13 mouse cellular contexts compared by ENCODE assay signal in genomic region chr10:26884949-26885348, GRCm38 (mm10).
A peak's percentile ranks its signal among the peaks of the same experiment; 100 is the strongest.
DNase-seq lines count a peak whose midpoint lies in the region.
"Had no signal": no experiment of that assay in that cellular context is flagged by ENCODE, and none has a peak within 500 bp of the region (broad histone marks: within the 10 kb centered on the region; RNA-seq: fewer than 3 reads in every experiment).

No protein-coding gene starts in this region.

- intact Hi-C loops in left cerebral cortex, postnatal 14 days (cut with DNase I), result loop anchor here (5.0 kb wide), 1 partner anchor 133 kb away; the partner anchor contains the start of gene Arhgap18

- DNase-seq in left cerebral cortex, adult 18-20 months (ENCODE audit: low spot score in 2 of 2), result peak; percentile 15 to 18
- no peak for DNase-seq in left cerebral cortex, postnatal 14 days (ENCODE audit: low spot score in 2 of 2)
- peak; percentile 47 for DNase-seq in adrenal gland, postnatal 14 days
- DNase-seq in brain, adult 2 months (ENCODE audit: low read depth, low spot score), result peak; percentile 67
- peak; percentile 22 for DNase-seq in telencephalon, adult 2 months (ENCODE audit: low read depth, low spot score)
- no peak for DNase-seq in kidney, postnatal 10 days
- no peak for DNase-seq in kidney, postnatal 4 days
- DNase-seq: cerebellum, adult 9-10 months; gastrocnemius, postnatal 10 days; kidney, postnatal 36 days; lung, adult 18-20 months; lung, postnatal 14 days; thymus, postnatal 25 days had no signal

Comparison
In these comparisons a context has a peak if more than half of its experiments do, and no peak if none do; other contexts are left out.
1. DNase-seq: peak in left cerebral cortex, adult 18-20 months (2 of 2), adrenal gland, postnatal 14 days (single experiment), brain, adult 2 months (single experiment) and telencephalon, adult 2 months (single experiment); none in left cerebral cortex, postnatal 14 days (0 of 2), kidney, postnatal 10 days (single experiment) and kidney, postnatal 4 days (0 of 2).